Mouse (Mus musculus) liver, adult 2 months (tissue): ENCODE results near the gene Mrpl41.

Experiments used
- CTCF ChIP-seq: fragments of 200-500 bp; IDR thresholded peaks from 2 replicates; pipeline ENCODE4 v1.5.1; 2011; ENCODE audit warnings: low read depth, low read length, control low read depth
- POLR2A ChIP-seq: fragments of 200-500 bp; IDR thresholded peaks from 2 replicates; pipeline ENCODE4 v1.6.1; 2011; ENCODE audit warnings: low read length, control low read depth; ENCODE audit not compliant: insufficient read depth; ENCODE audit errors: extremely low read depth

GRCm38 (mm10) chr2:24995332-24995731 lies 20.4 kb upstream of the Mrpl41 start:
- TF ChIP-seq CTCF (no peak), POLR2A (no peak)
